Mouse (Mus musculus) hindbrain, postnatal 0 days (tissue): ENCODE measurements around the gene Gm49373. TPM values are rescaled to one million over a fixed set of nuclear protein-coding genes. Genes with fewer than 3 reads are reported as not detected.

Experiments
- ATAC-seq: fragments of 200-750 bp; cut with Nextera tagmentation; 2 replicates; pipeline ENCODE4 v1.8.0; 2017; ENCODE audit warnings: mild to moderate bottlenecking, moderate TSS enrichment, moderate library complexity
- DNase-seq: peaks from one replicate; pipeline ENCODE4 v3.0.0-alpha.2; 2015; ENCODE audit warnings: low spot score
- H3K27ac ChIP-seq: fragments of 300-500 bp; sonication (generic); 2 replicates; pipeline ENCODE4 v1.5.1; 2014; ENCODE audit warnings: mild to moderate bottlenecking
- H3K27me3 ChIP-seq: fragments of 300-500 bp; sonication (generic); 2 replicates; pipeline ENCODE4 v1.6.1; 2014; ENCODE audit warnings: low read length, mixed read lengths; ENCODE audit not compliant: insufficient read depth
- H3K36me3 ChIP-seq: fragments of 300-500 bp; sonication (generic); 2 replicates; pipeline ENCODE4 v1.6.1; 2014; ENCODE audit warnings: low read length, mixed read lengths; ENCODE audit not compliant: insufficient read depth
- H3K4me1 ChIP-seq: fragments of 300-500 bp; sonication (generic); 2 replicates; pipeline ENCODE4 v1.6.1; 2014; ENCODE audit warnings: antibody characterized with exemption, low read length, mixed read lengths; ENCODE audit not compliant: insufficient read depth
- H3K4me2 ChIP-seq: fragments of 300-500 bp; sonication (generic); 2 replicates; pipeline ENCODE4 v1.6.1; 2014; ENCODE audit warnings: low read depth, mild to moderate bottlenecking, low read length, moderate library complexity, mixed read lengths
- H3K4me3 ChIP-seq: fragments of 300-500 bp; sonication (generic); 2 replicates; pipeline ENCODE4 v1.5.1; 2014; ENCODE audit warnings: low read length
- H3K9ac ChIP-seq: fragments of 300-500 bp; sonication (generic); replicated peaks from 2 replicates; pipeline ENCODE4 v1.6.1; 2014; ENCODE audit warnings: mild to moderate bottlenecking, low read length, moderate library complexity, mixed read lengths
- H3K9me3 ChIP-seq: fragments of 300-500 bp; sonication (generic); 2 replicates; pipeline ENCODE4 v1.6.1; 2016; ENCODE audit warnings: low read length, mixed read lengths
- CTCF ChIP-seq: IDR thresholded peaks from 2 replicates; pipeline ENCODE4 v1.5.1; 2016; ENCODE audit warnings: antibody characterized with exemption, control low read depth, low read depth
- WGBS: fragments of 180-500 bp; shearing (Covaris S2); extraction: QIAGEN DNeasy Blood & Tissue Kit; methylation state at CpG from one replicate; pipeline ENCODE4 v1.1.7; 2014; 5-methylcytosine and 5-hydroxymethylcytosine counted together
- polyA plus RNA-seq: library from polyadenylated mRNA; unstranded; fragments of >200 nt; fragmentation: Nextera tagmentation; extraction: Ambion mirVana; gene quantifications from 2 replicates; pipeline ENCODE4 v1.2.1, GENCODE M21; 2015
- total RNA-seq: library from RNA; depleted of rRNA; stranded (reverse); fragments of >200 nt; gene quantifications from 2 replicates; pipeline ENCODE4 v1.2.3, GENCODE M21; 2014

Gm49373 gene
- total and polyA plus RNA-seq, 2 experiments from 2014 or later, result 0.48 to 0.73 TPM

GRCm38 (mm10) chr9:21026849-21027248 is 46.0 kb downstream of the Gm49373 start:
- TF ChIP-seq CTCF, result no peak
- ATAC-seq, result no peak
- 81% methylated on average over 12 of the region's 12 CpGs for WGBS
- H3K4me3 ChIP-seq, result no peak overlapping the region
- DNase-seq, result no peak
- no peak overlapping the region for H3K27ac ChIP-seq
- no peak overlapping the region for H3K9ac ChIP-seq
- H3K4me1 ChIP-seq, result peaks cover 7% of the 10 kb centered on the region; the same call in 1 of the 2 replicates
- H3K9me3 ChIP-seq, result no peaks in the 10 kb centered on the region
- no peaks in the 10 kb centered on the region for H3K36me3 ChIP-seq
- peaks cover 4% of the 10 kb centered on the region for H3K27me3 ChIP-seq
- no peak overlapping the region for H3K4me2 ChIP-seq

GRCm38 (mm10) chr9:21025258-21025810 is 47.6 kb downstream of the Gm49373 start:
- Histone ChIP-seq H3K27ac (no peak overlapping the region), H3K9me3 (no peaks in the 10 kb centered on the region), H3K9ac (no peak overlapping the region), H3K36me3 (no peaks in the 10 kb centered on the region), H3K4me1 (no peaks in the 10 kb centered on the region), H3K4me3 (no peak overlapping the region), H3K4me2 (no peak overlapping the region), H3K27me3 (peaks cover 4% of the 10 kb centered on the region)
- 75% methylated on average over 19 of the region's 19 CpGs for WGBS
- no peak for DNase-seq
- no peak for ATAC-seq
- no peak for TF ChIP-seq CTCF

- Histone ChIP-seq H3K27me3 (0 out of 2 replicates have a peak, but pooled peaks cover under 1% of the 10 kb centered on the region), H3K4me2 (no peak overlapping the region), H3K4me3 (no peak overlapping the region), H3K9me3 (no peaks in the 10 kb centered on the region), H3K27ac (no peak overlapping the region), H3K4me1 (no peaks in the 10 kb centered on the region), H3K9ac (no peak overlapping the region), H3K36me3 (no peaks in the 10 kb centered on the region)
- no peak for TF ChIP-seq CTCF
- ATAC-seq (no peak), DNase-seq (no peak)
- 100% methylated on average over 1 of the region's 1 CpGs for WGBS
Observed at GRCm38 (mm10) chr9:21022726-21023125, 50.2 kb downstream of the Gm49373 start.

GRCm38 (mm10) chr9:21022288-21022687 is 50.6 kb downstream of the Gm49373 start:
- no peak for ATAC-seq
- no peak for DNase-seq
- Histone ChIP-seq H3K4me1 (no peaks in the 10 kb centered on the region), H3K36me3 (no peaks in the 10 kb centered on the region), H3K27me3 (peaks cover 5% of the 10 kb centered on the region; the same call in 1 of the 2 replicates), H3K4me3 (no peak overlapping the region), H3K9me3 (no peaks in the 10 kb centered on the region), H3K9ac (no peak overlapping the region), H3K4me2 (no peak overlapping the region), H3K27ac (no peak overlapping the region)
- WGBS, result 61% methylated on average over 6 of the region's 6 CpGs
- no peak for TF ChIP-seq CTCF

GRCm38 (mm10) chr9:21021363-21021762 is 51.5 kb downstream of the Gm49373 start:
- Histone ChIP-seq H3K27ac (no peak overlapping the region), H3K4me3 (no peak overlapping the region), H3K27me3 (peaks cover 14% of the 10 kb centered on the region), H3K9ac (no peak overlapping the region), H3K36me3 (no peaks in the 10 kb centered on the region), H3K4me2 (no peak overlapping the region), H3K9me3 (no peaks in the 10 kb centered on the region), H3K4me1 (no peaks in the 10 kb centered on the region)
- WGBS, result 80% methylated on average over 3 of the region's 3 CpGs
- DNase-seq, result no peak
- TF ChIP-seq CTCF, result no peak
- ATAC-seq, result no peak

GRCm38 (mm10) chr9:21018600-21018999 is 54.3 kb downstream of the Gm49373 start:
- Histone ChIP-seq H3K9ac (no peak overlapping the region), H3K36me3 (no peaks in the 10 kb centered on the region), H3K9me3 (no peaks in the 10 kb centered on the region), H3K27me3 (peaks cover 28% of the 10 kb centered on the region), H3K27ac (no peak overlapping the region), H3K4me3 (no peak overlapping the region), H3K4me1 (no peaks in the 10 kb centered on the region), H3K4me2 (no peak overlapping the region)
- ATAC-seq (no peak), DNase-seq (no peak)
- TF ChIP-seq CTCF, result no peak
- WGBS, result 69% methylated on average over 2 of the region's 2 CpGs

- Histone ChIP-seq H3K27me3 (peaks cover 28% of the 10 kb centered on the region), H3K4me1 (no peaks in the 10 kb centered on the region), H3K36me3 (no peaks in the 10 kb centered on the region), H3K9me3 (no peaks in the 10 kb centered on the region), H3K9ac (no peak overlapping the region), H3K27ac (no peak overlapping the region), H3K4me3 (no peak overlapping the region), H3K4me2 (no peak overlapping the region)
- DNase-seq, result no peak
- no peak for ATAC-seq
- WGBS, result 28% methylated on average over 4 of the region's 4 CpGs
- TF ChIP-seq CTCF, result no peak
Observed at GRCm38 (mm10) chr9:21017177-21017575, 55.7 kb downstream of the Gm49373 start.
